10 mouse cellular contexts compared by ENCODE assay signal in genomic region chr2:77169218-77169617, GRCm38 (mm10). TPM values are rescaled to one million over a fixed set of nuclear protein-coding genes. Genes with fewer than 3 reads are reported as not detected.
DNase-seq lines count a peak whose midpoint lies in the region; ATAC-seq and TF ChIP-seq lines count a peak whose summit lies in the region.
"Had no signal": no experiment of that assay in that cellular context is flagged by ENCODE, and none has a peak within 500 bp of the region (broad histone marks: within the 10 kb centered on the region; RNA-seq: fewer than 3 reads in every experiment).

No protein-coding gene starts in this region.

- peaks cover 21% of the 10 kb centered on the region; the same call in 1 of the 2 replicates for H3K4me1 ChIP-seq in kidney, postnatal 0 days (replicated peaks; ENCODE audit: insufficient read depth, low read length)
- peaks cover 18% of the 10 kb centered on the region for H3K4me1 ChIP-seq in embryonic facial prominence, embryonic 14.5 days (ENCODE audit: control insufficient read depth, insufficient read depth, low read length)
- H3K4me1 ChIP-seq in liver, embryonic 15.5 days (replicated peaks) = peaks cover 24% of the 10 kb centered on the region

- TF ChIP-seq CTCF in gastrocnemius, adult 2 months (IDR thresholded peaks at IDR 0.05) = no peak
- no peak for TF ChIP-seq CTCF in kidney, postnatal 0 days (IDR thresholded peaks at IDR 0.05; ENCODE audit: low read depth)

- no peaks in the 10 kb centered on the region for H3K27me3 ChIP-seq in kidney, postnatal 0 days (ENCODE audit: insufficient read depth, low read length)
- H3K27me3 ChIP-seq in embryonic facial prominence, embryonic 14.5 days (replicated peaks; ENCODE audit: control insufficient read depth, insufficient read depth, low read length) = 0 out of 2 replicates have a peak, but pooled peaks cover 3% of the 10 kb centered on the region
- H3K27me3 ChIP-seq in liver, embryonic 15.5 days = no peaks in the 10 kb centered on the region; the same call in 1 of the 2 replicates
- H3K27me3 ChIP-seq: Patski had no signal

- ATAC-seq in kidney, postnatal 0 days (replicated peaks; ENCODE audit: low FRiP score, low read depth) = no peak
- no peak for ATAC-seq in embryonic facial prominence, embryonic 14.5 days (ENCODE audit: low read depth)
- ATAC-seq in liver, embryonic 15.5 days (ENCODE audit: insufficient read depth) = no peak
- ATAC-seq: Patski had no signal

- intact Hi-C loops in gastrocnemius, adult 2 months (cut with DNase I) = no loop called here
- intact Hi-C loops in gastrocnemius, postnatal 36 days (cut with DNase I) = loop anchor here (5.0 kb wide), 1 partner anchor 42 kb away; no protein-coding TSS in a partner anchor

- peak overlapping the region; percentile 91 for H3K27ac ChIP-seq in gastrocnemius, adult 2 months
- peak overlapping the region; percentile 85 for H3K27ac ChIP-seq in kidney, postnatal 0 days
- no peak overlapping the region for H3K27ac ChIP-seq in embryonic facial prominence, embryonic 14.5 days (replicated peaks; ENCODE audit: low read depth, low read length)
- H3K27ac ChIP-seq in liver, embryonic 15.5 days (replicated peaks) = no peak overlapping the region

- 78% methylated on average over 4 of the region's 4 CpGs for WGBS in kidney, postnatal 0 days
- 85% methylated on average over 4 of the region's 4 CpGs for WGBS in embryonic facial prominence, embryonic 14.5 days
- WGBS in liver, embryonic 15.5 days (ENCODE audit: insufficient replicate concordance) = 74% methylated on average over 4 of the region's 4 CpGs

- H3K4me2 ChIP-seq in kidney, postnatal 0 days (ENCODE audit: low read length) = peak overlapping the region; percentile 66
- H3K4me2 ChIP-seq in embryonic facial prominence, embryonic 14.5 days (ENCODE audit: low read depth, low read length) = peak overlapping the region; percentile 92
- H3K4me2 ChIP-seq in liver, embryonic 15.5 days = peak overlapping the region; percentile 81

- H3K4me3 ChIP-seq in gastrocnemius, adult 2 months = peak overlapping the region; percentile 86
- peak overlapping the region; percentile 47; the same call in 1 of the 2 replicates for H3K4me3 ChIP-seq in kidney, postnatal 0 days (replicated peaks; ENCODE audit: low read depth, low read length)
- H3K4me3 ChIP-seq in embryonic facial prominence, embryonic 14.5 days (ENCODE audit: low read depth, low read length) = peak overlapping the region; percentile 51; the same call in 1 of the 2 replicates
- no peak overlapping the region for H3K4me3 ChIP-seq in liver, embryonic 15.5 days (replicated peaks)

- no peak for DNase-seq in gastrocnemius, adult 2 months
- DNase-seq in gastrocnemius, postnatal 36 days = no peak
- DNase-seq in kidney, postnatal 0 days (ENCODE audit: low spot score) = no peak
- DNase-seq in kidney, postnatal 14 days = no peak
- DNase-seq in embryonic facial prominence, embryonic 14.5 days (ENCODE audit: low spot score) = no peak
- no peak for DNase-seq in layer of hippocampus, postnatal 14 days (ENCODE audit: low spot score in 2 of 2)
- no peak for DNase-seq in left cerebral cortex, adult 18-20 months (ENCODE audit: low spot score in 2 of 2)
- DNase-seq: cerebellum, postnatal 25 days had no signal

- H3K36me3 ChIP-seq in kidney, postnatal 0 days (ENCODE audit: insufficient read depth, low read length) = no peaks in the 10 kb centered on the region
- H3K36me3 ChIP-seq in embryonic facial prominence, embryonic 14.5 days (ENCODE audit: control insufficient read depth, insufficient read depth, low read length) = no peaks in the 10 kb centered on the region
- no peaks in the 10 kb centered on the region for H3K36me3 ChIP-seq in liver, embryonic 15.5 days (replicated peaks)

- H3K9me3 ChIP-seq in kidney, postnatal 0 days (replicated peaks; ENCODE audit: low read length) = no peaks in the 10 kb centered on the region
- H3K9me3 ChIP-seq in embryonic facial prominence, embryonic 14.5 days (ENCODE audit: control insufficient read depth, low read length) = no peaks in the 10 kb centered on the region
- no peaks in the 10 kb centered on the region for H3K9me3 ChIP-seq in liver, embryonic 15.5 days (replicated peaks)

- H3K9ac ChIP-seq in kidney, postnatal 0 days (ENCODE audit: low read depth, low read length) = peak overlapping the region; percentile 25; the same call in 1 of the 2 replicates
- H3K9ac ChIP-seq in embryonic facial prominence, embryonic 14.5 days (ENCODE audit: low read depth, low read length) = no peak overlapping the region
- no peak overlapping the region for H3K9ac ChIP-seq in liver, embryonic 15.5 days

RNA-seq across cellular contexts. Expression of gene Ccdc141, which starts 1.2 kb away (rescaled TPM):
- total RNA-seq in gastrocnemius, adult 2 months (2021) = 1 to 10 TPM; 5.4 to 6.5 TPM
- 10 to 100 TPM in 1 of 2 experiments, 1 to 10 TPM in 1; 7.6 to 11.3 TPM for total RNA-seq in gastrocnemius, postnatal 36 days (2021)
- 12.7 and 12.9 TPM in 2 replicates for polyA plus RNA-seq in kidney, postnatal 0 days (2015; fragmentation: Nextera tagmentation; extraction: Ambion mirVana)
- 26.4 and 31.2 TPM in 2 replicates for polyA plus RNA-seq in embryonic facial prominence, embryonic 14.5 days (2014; fragmentation: Nextera tagmentation; extraction: Ambion mirVana)
- 0.81 and 1.4 TPM in 2 replicates for polyA plus RNA-seq in liver, embryonic 15.5 days (2015; fragmentation: Nextera tagmentation; extraction: Ambion mirVana)
- total RNA-seq in layer of hippocampus, postnatal 14 days (2021) = 10 to 100 TPM; 41.1 to 43.3 TPM
- 10 to 100 TPM; 18.4 to 21.2 TPM for total RNA-seq in left cerebral cortex, adult 18-20 months (2021)

Comparison
In these comparisons a context has a peak if more than half of its experiments do, and no peak if none do; other contexts are left out.
1. H3K27ac ChIP-seq: peak in gastrocnemius, adult 2 months (single experiment) and kidney, postnatal 0 days (single experiment); none in embryonic facial prominence, embryonic 14.5 days (single experiment) and liver, embryonic 15.5 days (single experiment).
2. Peak in every context shown above with its lines, with median percentiles within 50 percentile points of each other: H3K4me2 ChIP-seq.